Mouse (Mus musculus) thymus, postnatal 14 days (tissue): ENCODE results near the gene Map7.

Experiments
- DNase-seq: peaks from one replicate; pipeline ENCODE4 v3.0.0; 2021

The Map7 gene

DNA sequence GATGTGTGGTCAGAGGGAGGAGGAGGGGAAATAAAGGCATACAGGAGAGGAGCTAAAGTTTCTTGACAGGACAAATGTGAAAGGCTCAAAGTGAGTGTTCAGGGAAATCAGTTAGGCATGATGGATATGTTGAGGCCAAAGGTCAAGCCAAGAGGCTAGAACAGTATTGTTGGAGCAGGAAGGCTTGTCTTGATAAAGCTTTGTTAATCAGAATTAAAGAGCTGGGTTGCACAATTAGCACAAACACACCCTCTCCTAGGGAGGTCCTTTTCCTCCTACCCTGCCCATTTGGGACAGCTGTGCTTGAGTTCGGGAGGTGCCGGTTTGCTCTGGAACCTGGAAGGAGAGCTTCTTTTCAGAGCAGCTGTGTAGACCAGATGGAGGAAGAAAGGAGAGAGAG is 5.2 kb downstream of the Map7 start:
- no peak for DNase-seq

- DNase-seq, result no peak
Observed at GRCm38 (mm10) chr10:20155401-20155800, 7.1 kb downstream of the Map7 start.

- DNase-seq, result no peak
Observed at GRCm38 (mm10) chr10:20157021-20157726, 8.9 kb downstream of the Map7 start.

- no peak for DNase-seq
Observed at GRCm38 (mm10) chr10:20158756-20159155, 10.5 kb downstream of the Map7 start.

DNA sequence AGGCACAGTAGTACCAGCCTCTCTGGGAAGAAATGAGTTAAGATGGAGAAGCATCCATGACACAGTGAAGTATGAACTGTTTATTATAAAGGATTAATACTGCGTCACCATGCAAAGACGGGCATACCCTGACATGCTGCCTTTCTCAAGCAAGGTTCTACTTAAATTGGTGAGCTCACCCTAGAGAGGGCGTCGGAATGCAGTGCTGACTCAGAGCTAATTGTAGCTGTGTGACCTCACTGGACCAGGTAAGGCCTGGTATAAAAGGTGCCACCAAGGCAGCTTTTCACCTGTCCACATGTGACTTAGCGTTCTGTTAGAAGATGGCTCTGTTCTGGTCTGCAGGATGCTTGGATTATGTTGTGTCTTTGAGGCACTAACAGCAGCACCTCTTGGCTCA is 11.0 kb downstream of the Map7 start:
- DNase-seq, result no peak

DNA sequence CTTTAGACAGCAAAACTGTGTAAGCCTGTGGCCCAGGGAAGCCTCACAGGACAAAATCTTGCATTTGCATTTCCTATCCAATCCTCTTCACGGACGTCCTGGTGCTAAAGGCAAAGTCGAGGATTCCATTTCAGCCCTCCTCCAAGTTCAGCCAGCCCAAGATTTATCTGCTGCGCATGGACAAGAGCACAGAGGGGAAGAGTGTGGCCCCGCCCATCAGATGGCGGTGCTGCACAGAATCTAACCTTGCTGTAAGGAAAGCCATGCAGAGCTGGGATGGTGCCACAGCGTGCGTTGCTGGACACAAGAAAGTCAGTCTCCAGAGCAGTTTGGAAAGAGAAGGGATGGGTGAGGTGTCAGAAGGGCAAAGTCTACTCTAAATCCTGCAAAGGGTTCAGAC is 12.6 kb downstream of the Map7 start:
- DNase-seq, result no peak

DNA sequence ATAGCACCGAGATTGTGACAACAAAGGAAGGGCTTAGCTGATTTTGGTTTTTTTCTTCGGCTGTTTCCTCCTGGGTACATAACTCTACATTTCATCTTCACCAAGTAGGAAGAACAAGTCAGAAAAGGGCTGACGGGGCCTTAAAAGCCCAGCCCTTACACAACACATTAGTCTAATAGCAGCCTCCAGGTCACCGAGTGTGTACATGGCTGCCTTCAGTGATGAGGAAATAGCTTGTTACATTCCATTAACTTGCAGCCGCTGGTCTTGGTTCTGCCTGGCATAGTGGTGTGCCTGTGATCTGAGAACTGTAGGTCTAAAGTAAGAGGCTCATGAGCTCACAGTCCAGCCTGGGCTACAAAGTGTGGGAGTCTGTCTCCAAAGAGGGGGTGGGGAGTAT is 16.5 kb downstream of the Map7 start:
- no peak for DNase-seq

DNA sequence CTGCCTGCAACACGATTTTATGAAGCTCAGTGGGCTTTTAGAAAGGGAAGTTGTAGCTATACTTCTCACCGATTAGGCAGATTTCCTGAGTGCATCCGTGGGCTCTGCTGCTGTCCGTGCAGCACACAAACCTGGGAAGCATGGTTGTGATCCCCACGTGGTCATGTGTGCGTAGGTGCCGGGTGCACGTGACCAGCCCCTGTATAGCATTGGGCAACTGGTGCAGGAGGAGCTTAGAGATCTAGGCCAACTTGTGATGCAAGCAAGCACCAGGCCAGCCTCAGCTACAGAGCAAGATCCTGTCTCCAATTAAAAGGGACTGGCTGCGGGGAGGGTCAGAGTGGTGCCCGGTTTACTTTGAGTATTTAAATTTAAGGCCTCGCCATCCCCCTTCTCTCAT is 18.5 kb downstream of the Map7 start:
- DNase-seq, result peak; percentile 16

DNA sequence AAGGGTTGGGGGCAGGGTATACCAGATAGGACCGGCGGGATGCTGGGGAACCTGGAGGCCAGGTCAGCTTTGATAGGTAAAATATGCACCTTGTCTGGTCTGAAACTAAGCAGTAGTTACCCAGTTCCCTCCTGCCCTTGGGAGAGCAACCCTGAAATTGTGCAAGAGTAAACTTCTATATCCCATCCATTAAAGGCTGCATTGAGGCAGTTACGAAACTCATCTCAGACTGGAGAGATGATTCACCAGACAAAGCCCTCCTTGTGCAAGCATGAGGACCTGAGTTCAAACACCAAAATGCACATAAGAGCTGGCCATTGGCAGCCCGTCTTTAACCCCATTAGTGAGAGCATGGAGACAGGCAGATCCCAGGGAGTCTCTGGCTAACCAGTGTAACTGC is 19.2 kb downstream of the Map7 start:
- no peak for DNase-seq

DNA sequence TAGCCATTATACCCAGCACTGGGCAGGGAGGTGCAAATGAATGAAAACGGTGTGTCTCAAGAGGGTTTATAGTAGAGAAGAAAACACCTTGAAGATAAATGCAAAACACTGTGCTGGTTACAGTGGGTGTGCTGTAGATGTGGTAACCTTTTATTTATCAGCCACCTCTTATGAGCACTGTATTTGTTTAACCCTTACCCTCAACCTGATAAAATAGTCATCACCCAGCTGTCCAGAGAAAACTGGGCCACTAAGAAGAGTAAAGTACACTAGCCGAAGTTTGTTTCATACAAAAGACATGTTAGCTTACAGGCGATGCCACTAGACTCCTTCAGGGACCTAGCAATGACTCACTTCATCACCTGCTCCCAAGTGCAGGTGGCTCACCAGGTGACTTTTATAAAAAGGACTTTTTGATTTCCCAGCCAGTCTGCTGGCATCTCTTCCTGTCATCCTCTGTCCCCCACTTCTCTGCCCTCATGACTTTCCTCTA is 21.0 kb downstream of the Map7 start:
- DNase-seq, result no peak

DNA sequence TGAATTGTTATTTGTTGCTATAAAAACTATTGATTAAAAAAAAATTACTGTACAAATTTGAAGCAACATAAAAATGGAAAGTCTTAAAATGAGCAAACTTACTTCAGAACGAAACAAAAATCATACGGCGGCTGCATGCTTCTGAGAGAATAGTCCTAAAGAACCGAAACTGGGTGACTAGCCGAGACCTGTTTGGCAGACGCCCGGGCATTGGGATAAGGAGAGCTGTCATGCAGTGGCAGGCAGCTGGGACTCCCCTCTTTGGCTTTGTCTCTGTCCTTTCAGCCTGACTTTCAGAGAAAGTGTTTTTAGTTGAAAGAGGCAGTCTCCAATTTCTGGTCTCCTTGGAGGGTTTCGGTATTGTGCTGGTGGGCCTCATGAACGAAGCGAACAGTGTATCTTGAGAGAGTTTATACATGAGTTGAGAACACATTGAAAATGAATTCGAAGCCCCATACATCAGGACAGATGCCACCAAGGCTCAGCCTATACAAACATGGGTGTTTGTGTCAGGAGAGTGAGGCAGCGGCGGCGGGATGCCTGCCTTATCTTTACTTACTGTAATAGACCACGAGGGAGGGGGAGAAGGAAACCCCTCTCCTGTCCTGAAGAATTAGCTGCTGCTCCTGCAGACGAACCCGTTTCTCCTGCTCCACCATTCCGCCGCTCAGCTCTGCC is 21.8 kb downstream of the Map7 start:
- no peak for DNase-seq

- peak; percentile 42 for DNase-seq
Observed at GRCm38 (mm10) chr10:20170605-20171088, 22.4 kb downstream of the Map7 start.

DNA sequence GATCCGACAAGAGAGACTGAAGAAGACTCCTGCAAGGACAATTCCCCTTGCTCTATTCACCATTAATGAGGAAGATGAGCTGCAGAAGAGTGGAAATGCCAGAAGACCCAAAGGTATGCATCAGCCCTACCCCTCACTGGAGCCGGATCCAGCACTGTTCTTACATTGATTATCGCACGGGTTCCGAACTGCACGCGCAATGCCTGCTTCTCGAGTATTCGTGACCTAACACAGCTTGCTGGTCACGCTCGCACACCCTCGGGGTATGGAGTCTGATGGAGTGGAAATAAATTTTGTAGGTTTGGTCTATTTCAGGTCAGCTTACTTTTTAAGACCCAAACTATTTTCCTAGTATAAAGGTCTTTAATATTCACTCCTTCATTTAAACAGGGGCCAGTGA is 22.9 kb downstream of the Map7 start:
- no peak for DNase-seq

- DNase-seq, result no peak
Observed at GRCm38 (mm10) chr10:20171756-20172155, 23.5 kb downstream of the Map7 start.

DNA sequence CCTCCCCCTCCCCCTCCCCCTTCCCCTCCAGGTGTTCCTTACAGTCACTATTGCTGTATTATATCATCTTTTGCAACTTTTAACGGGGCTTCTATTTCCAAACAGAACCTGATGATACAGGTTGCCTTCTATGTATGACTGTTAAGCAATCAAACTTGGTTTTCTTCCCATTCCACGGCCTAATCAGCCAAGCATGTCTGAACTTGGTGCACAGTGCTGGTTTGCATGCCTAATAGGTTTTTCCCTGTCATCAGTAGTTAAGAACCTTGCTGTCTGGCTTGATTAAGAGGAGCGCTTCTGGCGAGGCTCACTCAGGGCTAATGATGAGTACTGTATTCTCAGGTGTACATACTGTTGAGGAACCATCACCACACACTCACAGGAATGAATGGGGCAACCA is 25.5 kb downstream of the Map7 start:
- no peak for DNase-seq

GRCm38 (mm10) chr10:20176054-20176453 is 27.8 kb downstream of the Map7 start:
- no peak for DNase-seq

DNA sequence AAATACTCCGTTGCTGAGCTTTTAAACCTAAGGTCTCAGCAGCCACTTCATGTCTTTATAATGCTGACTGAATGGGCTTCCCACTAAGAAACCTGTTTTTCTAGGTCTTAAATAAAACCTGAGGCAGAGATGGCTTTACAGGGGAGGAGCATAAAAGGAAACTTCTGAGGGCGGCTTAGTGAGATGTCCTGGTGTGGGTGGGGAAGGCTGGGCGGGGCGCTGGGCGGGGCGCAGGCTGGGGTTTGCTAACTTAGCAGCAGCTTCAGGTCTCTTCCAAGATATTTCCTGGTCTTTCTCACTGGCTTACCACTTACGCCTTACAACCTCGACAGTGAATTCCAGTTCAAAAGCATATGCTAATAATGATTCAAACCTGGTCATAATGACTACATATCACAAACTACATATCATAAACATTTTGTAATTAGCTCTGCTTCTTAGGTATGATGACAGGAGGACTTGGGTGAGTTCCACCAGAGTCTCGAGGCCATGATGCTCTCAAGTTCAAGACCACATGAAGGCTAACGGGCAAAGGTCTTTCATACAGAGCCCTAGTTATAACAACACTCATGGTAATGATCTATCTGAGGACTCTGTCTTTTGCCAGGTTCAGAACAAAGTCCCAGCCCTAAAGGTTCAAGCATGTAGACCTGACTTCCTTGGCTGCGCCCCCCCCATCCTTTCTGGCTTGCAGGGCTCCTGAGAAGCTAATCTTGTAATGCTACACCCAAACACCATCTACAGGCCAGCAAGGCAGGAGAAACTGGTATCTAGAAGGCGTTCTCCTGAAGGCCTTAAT is 30.7 kb downstream of the Map7 start:
- peak; percentile 19 for DNase-seq

GRCm38 (mm10) chr10:20181198-20181597 is 32.9 kb downstream of the Map7 start:
- no peak for DNase-seq

GRCm38 (mm10) chr10:20181680-20182399 is 33.6 kb downstream of the Map7 start:
- no peak for DNase-seq

GRCm38 (mm10) chr10:20184326-20184725 is 36.1 kb downstream of the Map7 start:
- no peak for DNase-seq

- no peak for DNase-seq
Observed at GRCm38 (mm10) chr10:20185264-20185663, 37.0 kb downstream of the Map7 start.

DNA sequence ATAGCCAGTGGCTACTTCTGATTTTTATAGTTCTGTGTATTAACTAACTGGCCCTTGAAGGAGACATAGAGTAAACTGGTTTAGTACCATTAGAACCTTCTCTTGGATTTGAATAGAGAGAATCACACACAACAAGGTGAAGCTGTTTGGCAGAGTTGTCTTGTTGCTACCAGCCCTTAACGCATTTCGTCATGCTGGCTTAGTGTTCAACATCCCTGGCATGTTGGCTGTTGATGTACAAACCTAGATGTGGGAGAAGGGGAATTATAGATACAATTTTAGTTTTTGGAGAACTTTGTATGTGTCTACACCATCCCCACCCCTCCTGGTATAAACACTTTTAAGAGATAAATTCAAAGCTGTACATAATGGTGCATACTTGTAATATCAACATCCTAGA is 37.5 kb downstream of the Map7 start:
- no peak for DNase-seq

GRCm38 (mm10) chr10:20186800-20187273 is 38.6 kb downstream of the Map7 start:
- no peak for DNase-seq
